Mouse (Mus musculus) fibroblast of lung, adult 2 months (primary cell): ENCODE data around the gene Ccdc9b.

Experiments used
- DNase-seq: peaks from one replicate; pipeline ENCODE4 v3.0.0-alpha.2; 2011; ENCODE audit warnings: low read depth

The Ccdc9b gene

GRCm38 (mm10) chr2:118747301-118747960, 15.0 kb downstream of the Ccdc9b start:
- DNase-seq = no peak

GRCm38 (mm10) chr2:118745915-118746901, 16.3 kb downstream of the Ccdc9b start:
- DNase-seq = no peak

DNA sequence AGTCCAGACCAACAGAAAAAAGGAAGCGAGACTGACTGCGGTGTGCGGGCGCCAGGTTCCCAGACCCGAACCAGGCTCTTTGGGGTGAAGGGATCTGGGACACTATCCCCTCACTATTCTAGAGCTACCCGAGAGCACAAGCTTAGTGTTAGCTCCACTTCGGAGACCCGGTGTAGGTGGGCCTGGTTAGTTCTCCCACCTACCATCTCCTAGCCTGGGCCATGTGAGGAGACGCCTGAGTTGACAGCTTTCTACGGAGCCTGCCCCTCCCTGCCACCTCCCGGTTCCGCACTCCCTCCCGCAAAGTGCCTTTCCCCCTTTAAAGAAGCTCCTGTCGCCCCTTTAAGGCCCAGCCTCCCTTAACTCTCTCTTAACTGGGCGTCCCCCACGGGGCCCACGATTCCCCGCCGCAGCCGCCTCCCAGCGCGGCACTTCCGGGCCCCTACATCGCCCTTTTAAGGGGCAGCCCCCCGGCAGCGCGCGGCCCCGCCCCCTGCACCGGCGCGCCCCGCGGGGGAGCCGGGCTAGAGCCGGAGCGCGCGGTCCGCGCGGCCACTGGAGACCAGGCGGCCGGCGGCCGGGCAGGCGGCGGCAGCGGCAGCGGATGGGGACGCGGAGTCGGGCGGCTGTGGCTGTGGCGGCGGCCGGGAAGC, 17.1 kb downstream of the Ccdc9b start, which contains the start of gene Inafm2:
Gene Inafm2, plus strand, starts transcription at position 527 of the 653 bp plus-strand sequence.
- DNase-seq = no peak

GRCm38 (mm10) chr2:118744621-118745020, 17.8 kb downstream of the Ccdc9b start:
- DNase-seq = no peak

DNA sequence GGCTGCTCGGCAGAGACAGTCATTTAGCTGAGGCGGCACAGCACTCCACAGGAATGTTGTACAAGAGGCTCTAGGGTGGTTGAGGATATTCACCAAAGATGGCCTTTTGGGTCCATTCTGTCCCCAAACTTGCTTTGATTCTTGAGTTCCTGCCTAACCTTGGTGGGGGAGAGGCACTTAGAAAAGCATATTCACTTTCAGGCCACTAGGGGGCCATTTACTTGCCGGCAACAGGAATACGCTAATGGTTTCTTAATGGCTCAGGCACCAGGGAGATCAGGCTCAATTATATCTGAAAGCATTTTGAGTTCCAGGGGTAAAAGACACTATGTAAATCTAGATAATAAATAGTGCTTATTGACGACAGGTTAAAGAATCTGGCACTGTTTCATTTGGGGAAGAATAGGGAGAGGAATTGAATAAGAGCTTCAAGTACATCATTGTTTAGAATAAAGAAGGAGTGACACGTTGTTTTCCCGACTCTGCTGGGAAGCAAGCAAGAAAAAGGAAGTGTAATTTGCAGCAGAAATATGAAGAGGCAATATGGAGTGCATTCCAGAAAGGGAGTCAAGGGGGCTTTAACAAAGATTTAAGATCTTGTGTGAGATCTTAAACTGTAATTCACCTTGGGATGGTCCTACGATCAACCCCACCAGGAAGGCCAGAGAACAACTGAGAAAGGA, 19.1 kb downstream of the Ccdc9b start:
- DNase-seq = no peak

DNA sequence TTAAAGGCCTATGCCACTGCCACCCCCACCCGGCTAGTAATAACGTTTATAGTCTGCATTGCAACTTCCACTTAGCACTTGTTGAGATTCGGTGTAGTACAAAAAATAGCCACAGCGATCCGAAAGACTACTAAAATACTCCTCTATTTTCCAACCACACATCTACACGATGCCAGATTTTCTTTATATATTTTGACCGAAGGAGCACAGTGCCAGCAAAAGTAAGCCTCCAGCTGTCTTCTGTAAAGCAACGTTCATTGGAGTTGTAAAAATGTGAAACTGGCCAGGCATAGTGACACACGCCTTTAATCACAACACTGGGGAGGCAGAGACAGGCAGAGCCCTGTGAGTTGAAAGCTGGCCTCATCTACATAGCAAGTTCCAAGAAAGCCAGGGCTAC, 21.3 kb downstream of the Ccdc9b start:
- no peak for DNase-seq

DNA sequence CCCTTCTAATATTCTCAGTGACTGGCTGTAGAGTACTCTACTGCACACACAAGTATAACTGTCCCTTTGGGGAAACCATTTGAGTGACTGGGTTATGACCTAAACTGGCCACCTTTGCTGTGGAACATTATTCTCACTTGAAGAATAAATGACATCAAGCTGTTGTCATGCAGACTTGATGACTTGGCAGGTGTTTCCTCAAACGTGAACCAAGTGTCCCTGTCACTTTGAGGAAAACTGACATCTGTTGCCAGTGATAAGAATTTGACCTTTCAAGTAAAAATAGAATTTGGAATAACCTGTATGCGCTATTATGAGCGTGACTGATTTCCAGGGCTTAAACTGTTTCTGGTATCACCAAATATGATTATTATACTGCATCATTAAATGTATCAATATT, 22.1 kb downstream of the Ccdc9b start:
- DNase-seq = no peak

DNA sequence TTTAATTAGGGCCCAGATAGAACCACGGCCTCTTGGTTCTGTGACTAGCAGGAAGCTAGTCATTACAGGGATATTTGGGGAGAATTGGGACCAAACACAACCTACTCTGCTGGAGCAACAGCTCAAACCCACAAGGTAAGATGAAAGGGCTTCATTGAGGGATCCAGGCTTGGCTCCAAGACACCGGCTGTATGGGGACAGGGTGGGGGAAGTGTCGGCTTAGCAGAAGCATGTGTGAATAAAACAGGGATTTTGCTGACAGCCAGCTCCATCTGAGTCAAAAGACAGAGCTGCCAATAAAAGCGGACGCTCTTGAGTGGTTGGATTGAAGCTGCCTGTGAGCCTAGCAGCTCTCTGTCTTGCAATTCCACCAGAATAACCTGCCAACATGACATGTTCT, 29.1 kb downstream of the Ccdc9b start:
- no peak for DNase-seq

GRCm38 (mm10) chr2:118731981-118732380, 30.5 kb downstream of the Ccdc9b start:
- no peak for DNase-seq

DNA sequence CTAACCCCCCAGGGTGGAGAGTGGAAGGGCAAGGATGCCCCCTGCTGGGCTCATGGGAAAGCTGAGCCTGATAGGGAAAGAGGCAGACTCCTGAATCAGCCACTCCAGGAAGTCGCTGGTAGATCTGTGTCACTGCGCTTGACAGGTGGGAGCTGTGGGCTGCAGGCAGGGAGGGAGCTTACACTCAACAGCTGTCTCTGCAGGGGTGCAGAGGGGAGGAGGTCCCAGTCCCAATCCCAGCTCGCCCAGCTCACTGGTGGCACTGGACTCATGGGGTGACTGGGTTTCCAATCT, 31.9 kb downstream of the Ccdc9b start:
- no peak for DNase-seq

GRCm38 (mm10) chr2:118729816-118730621, 32.4 kb downstream of the Ccdc9b start:
- DNase-seq = no peak

DNA sequence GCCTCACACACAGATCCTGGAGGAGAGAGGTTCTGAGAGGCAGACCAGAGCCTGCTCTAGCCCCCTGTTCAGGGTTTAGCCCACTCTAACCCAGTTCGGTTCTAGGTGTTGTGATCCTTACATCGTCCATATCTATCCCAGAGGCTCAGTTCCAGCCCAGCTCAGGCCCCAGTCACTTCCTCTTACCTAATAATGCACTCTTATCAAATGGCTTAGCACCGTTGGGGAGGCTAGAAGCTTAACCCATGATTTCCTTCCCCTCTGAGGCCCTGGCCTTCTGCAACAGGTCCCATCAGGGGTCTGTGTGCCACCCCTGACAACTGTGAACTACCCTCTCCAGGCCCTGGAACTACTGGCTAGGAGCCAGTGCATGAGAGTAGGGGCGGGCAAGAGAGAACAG, 33.3 kb downstream of the Ccdc9b start:
- DNase-seq = no peak

- no peak for DNase-seq
Observed at GRCm38 (mm10) chr2:118728337-118728736, 34.1 kb downstream of the Ccdc9b start, which contains the start of gene Plcb2. TSS of gene Plcb2 (minus strand) at chr2:118728438.

DNA sequence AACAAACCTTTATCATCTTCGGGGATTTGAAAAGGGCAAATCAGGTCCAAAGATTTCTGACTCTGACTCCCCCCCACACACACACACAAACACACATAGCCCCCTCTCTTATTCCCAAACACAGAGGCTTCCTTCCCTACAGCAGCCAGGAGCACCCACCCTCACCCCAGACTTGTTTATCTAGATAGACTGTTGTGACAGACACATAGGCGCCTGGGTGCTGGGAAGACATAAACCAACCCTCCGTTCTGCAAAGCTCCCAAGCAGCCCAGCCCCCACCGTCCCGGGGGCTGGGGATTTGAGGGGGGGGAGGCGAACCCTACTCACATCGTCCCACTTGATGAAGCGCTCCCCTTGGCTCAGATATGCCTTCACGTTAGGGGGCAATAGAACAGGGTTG, 34.5 kb downstream of the Ccdc9b start:
- DNase-seq = no peak

GRCm38 (mm10) chr2:118726873-118727272, 35.6 kb downstream of the Ccdc9b start:
- no peak for DNase-seq

GRCm38 (mm10) chr2:118725511-118725910, 37.0 kb downstream of the Ccdc9b start:
- DNase-seq = no peak

- no peak for DNase-seq
Observed at GRCm38 (mm10) chr2:118723693-118724486, 38.6 kb downstream of the Ccdc9b start.

DNA sequence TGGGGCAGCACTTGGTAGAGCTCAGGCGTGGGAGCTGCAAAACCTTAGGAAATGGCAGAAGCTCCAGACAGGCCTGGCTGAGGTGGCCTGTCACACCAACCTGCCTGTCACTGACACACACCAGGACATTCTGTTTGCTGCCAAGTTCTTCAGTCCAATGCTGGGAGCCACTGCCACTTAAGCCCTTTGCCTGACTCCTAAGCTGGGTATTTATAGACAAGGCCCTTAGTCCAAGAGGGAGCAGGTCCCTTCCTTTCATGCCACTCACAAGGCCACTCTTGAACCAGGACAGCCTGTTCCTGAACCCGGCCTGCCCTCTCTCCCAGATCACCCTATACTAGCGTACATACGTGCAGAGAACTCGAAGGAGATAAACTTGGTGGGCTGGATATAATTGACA, 45.8 kb downstream of the Ccdc9b start:
- no peak for DNase-seq

GRCm38 (mm10) chr2:118714230-118714629, 48.2 kb downstream of the Ccdc9b start:
- no peak for DNase-seq

DNA sequence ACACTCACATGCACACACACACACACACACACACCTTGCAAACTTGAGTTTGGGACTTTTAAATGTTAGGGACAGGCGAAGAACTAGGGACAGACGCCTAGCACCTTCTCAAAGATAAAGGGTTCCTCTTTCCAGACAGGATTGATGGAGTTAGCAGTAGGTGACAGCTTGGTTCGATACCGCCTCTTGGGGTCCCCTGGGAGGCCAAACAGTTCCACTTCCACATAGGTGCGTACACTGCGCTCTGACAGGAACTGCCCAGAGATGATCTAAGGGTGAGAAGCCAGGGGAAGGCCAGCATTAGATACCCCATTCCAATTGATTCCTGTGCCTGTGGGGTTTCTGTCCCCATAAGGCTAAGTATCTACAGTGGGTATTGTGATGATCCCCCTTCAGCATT, 48.8 kb downstream of the Ccdc9b start:
- DNase-seq = no peak
